Mouse (Mus musculus) heart, postnatal 14 days (tissue): Measurements from ENCODE around the gene D130043K22Rik. TPM values are rescaled to one million over a fixed set of nuclear protein-coding genes. Genes with fewer than 3 reads are reported as not detected.
A peak's percentile ranks its signal among the peaks of the same experiment; 100 is the strongest.

Experiments used
- DNase-seq, 2 experiments: peaks; one replicate each; pipeline ENCODE4 v3.0.0; 2021 to 2022
- intact Hi-C: fragments of 180-260 bp; cut with DNase I; formaldehyde crosslinking; loops from one replicate; pipeline ENCODE4 v1.15.1; 2025
- total RNA-seq, 2 experiments: library from RNA; stranded (reverse); gene quantifications; 2 replicates each; pipeline ENCODE4 v1.2.3; 2021

D130043K22Rik gene
- total RNA-seq, 2 experiments from 2014 or later: not detected

DNA sequence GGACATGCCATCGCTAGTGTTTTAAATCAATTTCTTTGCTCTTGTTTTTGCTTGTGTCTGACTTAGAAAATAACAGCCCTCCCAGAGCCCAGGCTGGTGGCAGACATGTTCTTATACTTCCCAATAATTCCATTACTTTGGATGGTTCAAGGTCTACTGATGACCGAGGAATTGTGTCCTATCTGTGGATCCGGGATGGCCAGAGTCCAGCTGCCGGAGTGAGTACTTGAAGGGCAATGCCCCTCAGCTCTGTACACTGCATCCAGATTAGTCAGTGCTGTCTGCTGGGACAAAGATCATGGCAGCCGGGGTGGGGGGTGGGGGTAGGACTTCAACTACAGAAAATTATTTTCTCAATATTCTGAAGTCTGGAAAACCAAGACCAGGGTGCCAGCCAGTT lies 35.8 kb downstream of the D130043K22Rik start:
- intact Hi-C loops: no loop called here
- DNase-seq: no peak

DNA sequence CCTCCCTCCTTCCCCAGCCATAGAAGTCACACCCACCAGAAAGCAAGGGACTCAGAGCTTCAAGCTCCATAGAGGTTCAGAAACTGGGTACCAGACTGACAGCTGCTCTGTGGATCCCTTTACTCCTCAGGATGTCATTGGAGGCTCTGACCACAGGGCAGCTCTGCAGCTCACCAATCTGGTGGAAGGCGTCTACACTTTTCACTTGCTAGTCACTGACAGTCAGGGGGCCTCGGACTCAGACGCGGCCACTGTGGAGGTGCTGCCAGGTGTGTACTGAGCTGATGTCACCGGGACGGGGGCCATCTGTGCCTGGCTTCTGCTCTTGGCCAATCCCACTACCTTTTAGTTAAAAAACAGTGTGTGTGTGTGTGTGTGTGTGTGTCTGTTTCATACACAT lies 37.5 kb downstream of the D130043K22Rik start:
- intact Hi-C loops: loop anchor here (2.0 kb wide), 1 partner anchor 36 kb away; no protein-coding TSS in a partner anchor
- DNase-seq: peak; percentile 11 to 33

DNA sequence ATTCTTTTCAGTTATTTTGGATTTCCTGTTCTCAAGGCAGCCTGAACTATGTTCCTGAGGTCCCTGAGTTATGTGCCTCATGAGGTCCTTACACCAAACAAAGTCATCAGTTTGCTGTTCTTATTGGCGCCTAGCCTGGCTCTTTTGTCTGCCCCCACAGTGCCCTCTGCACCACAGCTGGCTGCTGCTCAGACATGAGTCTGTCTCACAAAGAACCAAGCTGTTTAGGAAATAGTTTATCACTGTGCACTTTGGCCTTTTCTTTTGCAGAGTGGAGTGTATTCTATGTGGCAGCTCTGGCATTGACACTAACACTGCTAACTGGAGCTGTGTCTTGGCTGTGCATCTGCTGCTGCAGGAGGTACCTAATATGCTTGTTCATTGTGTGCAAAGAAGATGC lies 44.6 kb downstream of the D130043K22Rik start:
- no peak for DNase-seq

DNA sequence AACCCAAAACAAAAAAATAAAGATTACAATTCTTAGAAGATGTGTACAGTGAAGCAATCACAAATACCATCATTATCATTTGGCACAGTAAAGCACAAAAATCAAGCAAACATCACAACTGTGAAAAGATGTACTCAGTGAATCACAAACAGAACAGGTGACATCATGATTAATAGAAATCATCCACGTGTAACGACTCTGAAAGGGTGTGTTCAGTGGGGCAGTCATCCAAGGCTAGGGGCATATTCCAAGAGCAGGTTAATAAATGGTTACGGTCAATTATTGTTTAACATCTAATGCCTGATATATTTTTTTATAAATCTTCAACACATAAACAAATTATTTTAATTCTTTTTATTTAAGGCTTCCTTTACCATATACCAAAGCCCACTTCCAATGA lies 47.6 kb downstream of the D130043K22Rik start:
- DNase-seq: no peak
- intact Hi-C loops: no loop called here

More for the DNA sequence above, 44.6 kb downstream of the D130043K22Rik start:
- intact Hi-C loops: no loop called here

DNA sequence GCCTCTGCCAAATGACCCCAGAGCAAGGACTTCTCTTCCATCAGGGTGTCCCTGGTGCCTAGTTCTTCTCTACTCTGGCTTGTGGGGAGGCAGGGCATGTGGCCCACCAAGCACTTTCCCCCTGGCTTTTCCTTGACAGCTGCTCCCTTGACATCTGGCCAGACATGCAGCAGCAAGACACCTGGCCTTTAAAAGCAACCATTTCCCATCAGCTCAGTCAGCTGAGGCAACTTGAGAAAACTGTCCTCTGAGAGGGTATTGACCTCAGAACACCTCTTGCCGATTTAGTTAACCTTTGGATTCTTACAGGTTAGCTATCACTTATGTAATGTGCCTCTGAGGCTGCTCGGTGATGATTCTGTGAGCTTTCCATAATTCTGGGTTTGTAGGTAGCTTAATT lies 48.9 kb downstream of the D130043K22Rik start:
- DNase-seq: no peak
- intact Hi-C loops: no loop called here

DNA sequence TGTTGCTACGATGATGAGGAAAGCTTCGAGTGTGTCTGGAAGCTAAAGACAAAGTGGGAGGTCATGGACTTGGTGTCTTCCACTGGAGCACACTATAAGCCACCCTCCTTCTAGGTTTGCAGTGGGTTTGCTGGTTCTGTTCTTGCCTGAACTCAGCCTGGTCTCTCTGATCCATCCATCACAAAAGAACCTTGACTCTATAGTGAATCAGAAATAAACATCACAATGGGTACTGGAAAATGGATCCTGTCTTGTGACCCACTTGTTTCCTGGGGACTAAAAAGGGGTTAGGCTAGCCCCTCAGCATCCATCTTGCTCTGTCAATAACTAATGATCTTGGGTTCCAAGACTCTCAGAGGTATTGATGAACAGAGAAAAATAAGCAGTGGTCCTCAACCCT lies 57.0 kb downstream of the D130043K22Rik start:
- intact Hi-C loops: no loop called here

DNA sequence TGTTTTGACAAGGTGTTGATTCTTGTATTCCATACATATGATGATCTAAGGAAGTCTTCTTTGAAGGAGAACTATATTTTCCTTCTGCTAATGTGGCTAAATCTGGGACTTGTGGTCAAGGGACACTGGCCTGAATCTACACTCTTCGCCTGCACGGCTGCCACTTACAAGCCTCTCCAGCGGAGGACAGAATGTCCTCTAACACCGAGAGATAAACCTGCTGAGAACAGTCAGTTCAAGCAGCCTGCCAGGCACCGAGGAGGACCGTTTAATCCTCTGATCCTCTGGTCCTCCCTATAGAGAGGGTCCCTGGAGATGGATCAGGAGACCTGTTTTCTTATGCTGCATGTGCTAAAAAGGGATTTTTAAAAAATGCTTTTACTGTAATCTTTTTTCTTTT lies 58.5 kb downstream of the D130043K22Rik start:
- intact Hi-C loops: no loop called here
- peak; percentile 16 to 25 for DNase-seq

More for the DNA sequence above, 57.0 kb downstream of the D130043K22Rik start:
- no peak for DNase-seq

DNA sequence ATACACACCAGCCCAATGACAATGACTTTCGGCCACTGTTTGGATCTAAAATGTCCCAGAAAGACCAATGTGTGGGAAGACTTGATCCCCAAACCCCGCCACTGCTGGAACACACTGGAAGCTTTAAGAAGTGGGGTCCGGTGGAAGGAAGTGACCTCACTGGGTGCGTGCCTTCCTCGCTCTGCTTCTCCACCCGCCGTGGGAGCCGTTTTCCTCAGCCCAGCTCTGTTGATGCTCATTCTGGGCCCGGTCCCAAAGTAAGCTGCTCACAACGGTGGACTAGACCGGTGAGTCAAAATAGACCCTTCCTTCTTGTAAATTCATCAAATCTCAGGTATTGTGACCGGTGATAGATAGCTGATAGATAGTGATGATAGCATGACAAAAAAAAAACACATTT lies 60.5 kb downstream of the D130043K22Rik start:
- DNase-seq: no peak
- intact Hi-C loops: no loop called here

DNA sequence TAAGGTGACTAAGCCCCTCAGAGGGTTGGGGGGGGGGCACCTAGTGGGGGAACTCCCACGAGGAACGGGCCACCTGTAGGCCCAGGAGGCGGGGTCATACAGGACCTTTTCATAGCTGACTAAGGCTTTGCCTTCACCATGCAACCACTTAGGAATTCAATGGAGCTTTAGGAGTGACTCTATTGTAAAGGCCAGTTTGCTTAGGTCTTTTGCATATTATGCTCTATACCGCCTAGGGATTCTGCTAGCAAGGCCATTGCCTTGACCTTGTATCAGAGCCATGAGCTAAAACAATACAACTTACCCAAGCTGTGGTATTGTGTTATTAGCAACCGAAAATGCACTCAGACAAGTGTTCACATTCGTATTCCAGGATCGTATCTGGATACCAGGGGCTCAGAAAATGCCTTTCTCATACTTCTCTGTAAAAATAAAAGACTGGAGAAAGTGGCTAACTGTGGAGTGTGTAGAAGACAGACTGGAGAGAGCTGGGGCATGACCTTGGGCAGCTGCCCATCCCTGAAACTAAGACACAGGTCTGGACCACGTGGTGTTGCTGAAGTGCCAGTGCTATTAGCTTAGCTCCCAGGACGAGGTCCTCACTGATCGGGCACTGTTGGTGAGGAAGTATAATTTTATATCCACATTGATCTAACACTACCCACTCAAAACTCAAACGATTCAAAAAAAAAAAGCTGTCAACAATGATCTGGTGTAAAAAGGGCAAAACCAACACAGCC lies 62.1 kb downstream of the D130043K22Rik start:
- intact Hi-C loops: no loop called here
- no peak for DNase-seq

DNA sequence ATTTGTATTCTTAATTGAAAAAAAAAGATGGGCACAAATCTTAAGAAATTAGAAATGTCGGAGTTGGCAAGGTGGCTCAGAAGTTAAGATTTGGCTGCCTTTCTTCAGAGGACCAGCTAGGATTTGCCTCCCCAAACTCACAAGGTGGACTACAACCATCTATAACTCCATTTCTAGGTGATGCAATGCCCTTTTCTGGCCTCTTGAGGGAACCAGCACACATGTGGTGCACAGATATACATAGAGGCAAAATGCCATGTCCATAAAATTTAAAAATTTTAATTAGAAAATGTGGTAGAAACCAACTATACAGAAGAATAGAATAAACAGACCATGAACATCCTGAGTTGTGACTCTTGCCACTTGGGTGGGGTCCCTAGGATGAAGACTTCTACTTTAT lies 64.2 kb downstream of the D130043K22Rik start:
- intact Hi-C loops: no loop called here
- no peak for DNase-seq

DNA sequence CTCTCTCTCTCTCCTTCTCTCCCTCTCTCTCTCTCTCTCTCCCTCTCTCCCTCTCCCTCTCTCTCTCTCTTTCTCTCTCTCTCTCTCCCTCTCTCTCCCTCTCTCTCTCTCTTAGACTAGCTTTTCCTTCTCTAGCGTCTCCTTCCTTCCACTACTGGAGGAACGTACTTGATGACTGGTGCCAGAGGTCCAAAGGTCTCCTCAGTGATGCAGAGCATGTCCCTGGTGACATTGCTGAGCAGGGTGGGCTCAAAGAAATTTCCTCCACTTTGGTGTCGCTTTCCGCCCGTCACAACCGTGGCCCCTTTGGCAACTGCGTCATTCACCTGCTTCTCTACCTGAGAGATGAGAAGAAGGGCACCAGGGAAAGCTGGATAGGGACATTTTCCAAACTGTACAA lies 68.6 kb downstream of the D130043K22Rik start:
- DNase-seq: no peak
- intact Hi-C loops: no loop called here

DNA sequence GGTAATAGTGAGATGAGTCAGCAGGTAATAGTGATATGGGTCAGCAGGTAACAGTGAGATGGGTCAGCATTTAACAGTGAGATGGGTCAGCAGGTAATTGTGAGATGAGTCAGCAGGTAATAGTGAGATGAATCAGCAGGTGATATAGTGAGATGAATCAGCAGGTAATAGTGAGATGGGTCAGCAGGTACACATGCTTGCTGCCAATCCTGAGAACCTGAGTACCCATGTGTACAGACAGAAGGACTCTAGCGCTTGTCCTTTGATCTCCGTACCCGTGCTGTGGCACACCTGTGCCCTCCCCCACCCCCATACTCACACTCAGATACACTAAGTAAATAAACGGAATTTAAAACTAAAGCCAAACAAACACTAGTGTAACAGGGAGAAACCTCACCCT lies 70.0 kb downstream of the D130043K22Rik start:
- DNase-seq: no peak
- intact Hi-C loops: loop anchor here (5.0 kb wide), 1 partner anchor 433 kb away; no protein-coding TSS in a partner anchor

DNA sequence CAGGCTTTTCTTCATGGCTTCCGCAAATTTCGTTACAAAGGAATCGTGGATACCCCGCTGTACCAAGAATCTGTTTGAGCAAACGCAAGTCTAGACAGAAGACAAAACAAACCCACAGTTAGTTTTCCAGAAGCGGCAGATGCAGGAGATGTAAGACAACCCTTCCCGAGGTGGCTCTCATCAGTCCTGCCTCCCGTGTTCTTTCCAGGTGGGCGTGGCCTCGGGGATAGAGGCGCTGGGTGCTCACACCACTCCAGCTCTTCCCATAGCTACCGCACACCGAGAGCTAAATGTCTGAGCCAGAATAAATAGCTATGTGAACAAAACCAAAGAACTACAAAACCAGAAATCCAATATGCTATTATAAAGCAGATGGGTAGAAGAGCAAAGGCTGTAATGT lies 70.9 kb downstream of the D130043K22Rik start:
- no peak for DNase-seq
- intact Hi-C loops: loop anchor here (5.0 kb wide), 1 partner anchor 434 kb away; no protein-coding TSS in a partner anchor

DNA sequence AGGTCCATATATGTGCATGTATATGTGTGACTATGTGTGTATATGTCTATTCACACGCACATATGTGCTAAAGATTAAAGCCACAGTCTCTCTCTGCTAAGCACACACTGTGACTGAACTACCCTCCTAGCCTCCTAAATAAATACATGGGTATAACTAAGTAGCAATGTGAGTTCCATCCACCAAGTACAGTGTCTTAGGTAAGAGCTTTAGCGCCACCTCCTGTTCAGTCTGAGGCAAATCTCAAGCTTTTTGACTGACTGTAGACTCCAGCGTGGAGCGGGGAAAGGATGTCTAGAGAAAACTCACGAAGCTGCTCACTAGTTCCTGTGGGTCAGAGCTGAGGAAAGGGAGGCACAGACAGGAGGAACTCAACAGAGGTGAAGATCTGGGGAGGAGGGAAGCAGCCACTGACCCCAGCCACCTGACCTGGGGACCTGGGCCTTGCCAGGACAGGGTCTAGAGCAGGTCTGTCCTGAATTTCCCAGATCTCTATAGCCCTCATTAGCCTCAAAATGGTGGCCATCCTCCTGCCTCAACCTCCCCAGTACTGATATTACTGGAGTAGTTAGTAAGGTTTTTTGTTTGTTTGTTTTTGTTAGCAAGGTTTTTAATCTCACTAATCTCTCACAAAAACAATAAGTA lies 75.5 kb downstream of the D130043K22Rik start:
- DNase-seq: peak; percentile 50 to 72
- intact Hi-C loops: loop anchor here (5.0 to 10.0 kb wide), 2 partner anchors 78 to 586 kb away; no protein-coding TSS in a partner anchor

DNA sequence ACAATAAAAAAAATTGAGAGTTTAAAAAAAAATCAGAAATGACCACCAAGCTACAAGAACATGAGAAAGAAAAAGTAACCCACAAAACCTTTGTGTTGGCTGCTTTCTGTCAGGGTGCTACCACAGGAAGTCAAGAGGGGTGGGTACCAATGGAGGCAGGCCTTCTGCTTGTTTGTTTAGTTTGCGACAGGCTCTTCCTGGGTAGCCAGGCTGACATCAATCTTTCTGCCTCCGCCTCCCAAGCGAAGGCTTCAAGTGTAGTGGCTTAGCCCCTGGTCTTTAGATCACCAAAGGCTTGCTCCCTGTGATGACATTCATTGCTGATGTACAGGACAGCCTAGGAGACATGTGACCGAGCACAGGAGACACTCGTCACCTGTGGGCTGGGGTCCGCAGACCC lies 76.3 kb downstream of the D130043K22Rik start:
- no peak for DNase-seq
- intact Hi-C loops: loop anchor here (5.0 to 10.0 kb wide), 2 partner anchors 79 to 586 kb away; no protein-coding TSS in a partner anchor

DNA sequence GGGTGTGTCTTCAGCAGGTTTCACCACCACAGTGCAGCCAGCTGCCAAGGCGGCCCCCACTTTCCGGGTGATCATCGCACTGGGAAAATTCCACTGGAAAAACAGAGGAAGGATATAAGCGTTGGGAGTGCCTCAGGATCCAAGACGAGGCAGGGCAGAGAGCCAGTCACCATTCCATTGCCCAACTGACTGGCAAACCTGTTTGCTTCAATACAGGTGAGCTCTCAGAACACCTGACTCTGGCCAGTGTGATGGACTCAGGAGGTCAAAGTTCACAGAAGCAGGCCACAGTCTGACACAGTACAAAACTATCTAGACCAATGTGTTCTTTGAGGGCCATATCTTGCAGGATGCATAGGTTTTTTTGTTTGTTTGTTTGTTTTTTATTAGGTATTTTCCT lies 79.1 kb downstream of the D130043K22Rik start:
- no peak for DNase-seq
- intact Hi-C loops: loop anchor here (5.0 to 10.0 kb wide), 2 partner anchors 82 to 589 kb away; no protein-coding TSS in a partner anchor

DNA sequence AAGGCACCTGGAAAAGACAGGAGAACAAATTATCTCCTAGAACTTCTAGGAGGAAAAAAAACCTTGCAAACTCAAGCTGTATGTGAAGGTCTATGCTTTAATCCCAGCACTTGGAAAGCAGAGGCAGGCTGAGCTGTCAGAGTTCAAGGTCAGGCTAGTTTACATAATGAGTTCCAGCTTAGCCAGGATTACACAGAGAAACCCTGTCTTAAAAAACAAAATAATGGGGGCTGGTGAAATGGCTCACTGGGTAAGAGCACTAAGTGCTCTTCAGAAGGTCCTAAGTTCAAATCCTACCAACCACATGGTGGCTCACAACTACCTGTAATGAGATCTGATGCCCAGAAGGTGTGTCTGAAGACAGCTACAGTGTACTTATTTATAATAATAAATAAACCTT lies 85.7 kb downstream of the D130043K22Rik start:
- intact Hi-C loops: no loop called here
- no peak for DNase-seq

DNA sequence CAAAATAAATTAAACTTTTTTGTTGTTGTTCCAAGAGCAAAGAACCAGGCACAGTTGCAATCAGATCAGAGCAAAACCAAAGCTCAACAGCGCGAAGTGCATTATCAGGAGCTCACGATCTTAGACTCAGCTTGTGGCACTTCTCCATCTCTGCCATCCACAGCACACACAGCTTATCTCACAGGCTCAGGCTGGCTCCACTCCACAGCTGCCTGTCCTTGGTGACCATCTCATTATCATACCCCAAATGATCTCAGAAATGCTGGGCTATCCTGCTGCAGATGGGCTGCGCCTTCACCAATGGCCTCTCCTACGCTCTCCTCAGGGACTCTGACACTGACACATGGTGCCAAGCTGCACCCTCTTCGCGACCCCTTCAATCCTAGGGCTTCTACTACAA lies 88.3 kb downstream of the D130043K22Rik start:
- intact Hi-C loops: no loop called here
- no peak for DNase-seq

DNA sequence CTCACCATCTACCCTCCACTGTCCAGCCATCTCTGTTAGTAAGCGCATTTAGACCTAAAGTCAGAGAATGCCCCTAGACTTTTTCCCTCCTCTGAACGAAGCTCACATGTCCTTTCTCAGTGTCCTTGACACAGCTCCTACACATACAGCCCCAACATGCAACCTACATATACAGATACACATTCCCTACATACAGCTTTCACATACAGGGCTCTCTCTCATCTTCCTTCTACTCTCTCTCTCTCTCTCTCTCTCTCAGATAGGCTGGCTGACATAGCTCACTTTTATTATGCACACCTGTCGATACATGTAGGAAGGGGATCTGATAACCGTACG lies 91.8 kb downstream of the D130043K22Rik start:
- no peak for DNase-seq
- intact Hi-C loops: no loop called here

DNA sequence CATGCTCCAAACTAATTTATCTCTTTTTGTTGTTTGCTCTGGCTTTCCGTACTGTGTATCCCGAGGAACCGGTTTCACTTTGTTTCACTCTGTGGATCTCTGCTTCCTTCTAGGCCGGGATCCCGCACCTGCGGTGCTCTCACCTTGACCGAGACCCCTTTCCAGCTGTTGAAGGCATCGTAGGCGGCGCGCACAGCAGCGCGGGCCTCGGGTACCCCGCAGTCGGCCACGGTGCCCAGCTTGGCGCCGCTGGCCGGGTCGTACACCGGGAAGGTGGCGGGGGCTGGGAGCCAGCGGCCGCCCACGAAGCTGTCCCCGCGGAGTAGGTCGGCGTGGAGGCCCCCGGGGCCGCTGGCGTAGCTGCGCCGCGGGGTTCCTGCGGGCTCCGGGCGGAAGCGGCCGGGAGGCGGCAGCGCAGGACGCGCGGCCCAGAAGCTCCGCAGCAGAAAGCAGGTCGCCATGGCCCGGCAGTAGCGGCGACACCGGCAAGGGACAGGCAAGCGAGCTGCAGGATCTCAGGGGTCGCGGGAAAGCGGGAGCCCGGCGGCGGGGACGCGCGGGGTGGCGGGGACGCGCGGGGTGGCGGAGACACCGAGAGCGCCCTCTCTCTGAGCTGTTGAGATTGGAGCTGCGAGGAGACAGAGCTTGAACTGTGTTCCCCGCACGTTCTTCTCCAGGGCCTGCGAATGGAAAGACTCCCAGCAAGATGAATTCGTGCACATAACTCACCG lies 92.3 kb downstream of the D130043K22Rik start, which contains the start of gene Aldh5a1:
Gene Aldh5a1 (minus strand): TSS at position 554 of the 731 bp plus-strand sequence.
- DNase-seq: peak; percentile 81 to 82
- intact Hi-C loops: no loop called here

DNA sequence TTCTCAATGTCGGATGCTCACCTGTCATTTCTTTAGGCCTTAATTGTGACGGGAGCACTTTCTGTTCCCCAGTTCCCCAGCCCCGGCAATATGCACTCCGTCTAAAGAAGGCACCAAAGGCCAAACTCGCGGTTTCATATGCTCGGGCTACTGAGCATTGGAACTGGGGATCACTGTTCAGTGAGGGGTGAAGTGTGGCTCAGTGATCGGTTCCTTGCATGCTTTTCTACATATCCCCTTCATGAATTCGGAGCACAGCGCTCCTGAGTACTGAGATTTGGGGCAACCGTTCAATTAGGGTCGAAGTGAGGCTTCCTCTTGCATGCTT lies 92.9 kb downstream of the D130043K22Rik start:
- intact Hi-C loops: loop anchor here (2.0 kb wide), 1 partner anchor 51 kb away; no protein-coding TSS in a partner anchor
- DNase-seq: no peak
